Mouse (Mus musculus) intestine, embryonic 16.5 days (tissue): ENCODE measurements around the gene Vps72. TPM values are rescaled to one million over a fixed set of nuclear protein-coding genes. Genes with fewer than 3 reads are reported as not detected.

ENCODE experiments used
- ATAC-seq: fragments of 200-750 bp; cut with Nextera tagmentation; 2 replicates; pipeline ENCODE4 v1.8.0; 2017; ENCODE audit warnings: moderate TSS enrichment, moderate library complexity
- H3K27ac ChIP-seq: fragments of 300-500 bp; sonication (generic); 2 replicates; pipeline ENCODE4 v1.5.1; 2014; ENCODE audit warnings: mild to moderate bottlenecking, low read length
- H3K27me3 ChIP-seq: fragments of 300-500 bp; sonication (generic); replicated peaks from 2 replicates; pipeline ENCODE4 v1.6.1; 2014; ENCODE audit warnings: low read length, control low read depth, mixed read lengths; ENCODE audit not compliant: control insufficient read depth, insufficient read depth
- H3K36me3 ChIP-seq: fragments of 300-500 bp; sonication (generic); 2 replicates; pipeline ENCODE4 v1.6.1; 2014; ENCODE audit warnings: low read length, control low read depth; ENCODE audit not compliant: control insufficient read depth, insufficient read depth
- H3K4me1 ChIP-seq: fragments of 300-500 bp; sonication (generic); 2 replicates; pipeline ENCODE4 v1.6.1; 2014; ENCODE audit warnings: low read length, control low read depth, mixed read lengths; ENCODE audit not compliant: control insufficient read depth, insufficient read depth
- H3K4me2 ChIP-seq: fragments of 300-500 bp; sonication (generic); 2 replicates; pipeline ENCODE4 v1.6.1; 2014; ENCODE audit warnings: low read depth, low read length, control low read depth
- H3K4me3 ChIP-seq: fragments of 300-500 bp; sonication (generic); 2 replicates; pipeline ENCODE4 v1.5.1; 2014; ENCODE audit warnings: mild to moderate bottlenecking, low read length
- H3K9ac ChIP-seq: fragments of 300-500 bp; sonication (generic); 2 replicates; pipeline ENCODE4 v1.6.1; 2014; ENCODE audit warnings: low read depth, low read length
- H3K9me3 ChIP-seq: fragments of 300-500 bp; sonication (generic); 2 replicates; pipeline ENCODE4 v1.6.1; 2016; ENCODE audit warnings: low read length, control low read depth; ENCODE audit not compliant: control insufficient read depth
- WGBS: fragments of 180-500 bp; shearing (Covaris S2); extraction: QIAGEN DNeasy Blood & Tissue Kit; methylation state at CpG from one replicate; pipeline ENCODE4 v1.1.7; 2014; 5-methylcytosine and 5-hydroxymethylcytosine counted together
- polyA plus RNA-seq: library from polyadenylated mRNA; unstranded; fragments of >200 nt; fragmentation: Nextera tagmentation; extraction: Ambion mirVana; gene quantifications from 2 replicates; pipeline ENCODE4 v1.2.1, GENCODE M21; 2015

The Vps72 gene
- polyA plus RNA-seq, 1 experiment from 2014 or later, result 120 TPM

GRCm38 (mm10) chr3:95159987-95160963, 49.5 kb downstream of the Vps72 start, which contains the start of gene Sema6c:
Gene Sema6c (plus strand): TSS chr3:95160457.
- H3K4me3 ChIP-seq, result peak within 1 kb of the TSS; percentile 64
- peaks cover 28% of the 10 kb centered on the region for H3K4me1 ChIP-seq
- no peaks in the 10 kb centered on the region for H3K36me3 ChIP-seq
- H3K9me3 ChIP-seq, result no peaks in the 10 kb centered on the region
- H3K27ac ChIP-seq, result no peak within 1 kb of the TSS; the same call in 1 of the 2 replicates
- peak within 1 kb of the TSS; percentile 90 for H3K4me2 ChIP-seq
- peak within 1 kb of the TSS; percentile 66 for H3K9ac ChIP-seq
- WGBS, result under 1% methylated on average over 66 of the region's 66 CpGs
- no peaks in the 10 kb centered on the region for H3K27me3 ChIP-seq
- ATAC-seq, result peak; percentile 99

- WGBS, result 1% methylated on average over 30 of the region's 30 CpGs
- Histone ChIP-seq H3K36me3 (no peaks in the 10 kb centered on the region), H3K27me3 (no peaks in the 10 kb centered on the region), H3K27ac (no peak overlapping the region), H3K9ac (peak overlapping the region; percentile 66), H3K4me2 (peak overlapping the region; percentile 90), H3K4me3 (peak overlapping the region; percentile 64), H3K9me3 (no peaks in the 10 kb centered on the region), H3K4me1 (peaks cover 28% of the 10 kb centered on the region)
- no peak for ATAC-seq
Observed at GRCm38 (mm10) chr3:95161041-95161551, 50.3 kb downstream of the Vps72 start.

- H3K4me3 ChIP-seq, result peak overlapping the region; percentile 64
- ATAC-seq, result no peak
- H3K9me3 ChIP-seq, result no peaks in the 10 kb centered on the region
- peaks cover 28% of the 10 kb centered on the region for H3K4me1 ChIP-seq
- H3K27me3 ChIP-seq, result no peaks in the 10 kb centered on the region
- H3K9ac ChIP-seq, result peak overlapping the region; percentile 66
- H3K4me2 ChIP-seq, result peak overlapping the region; percentile 90
- H3K27ac ChIP-seq, result no peak overlapping the region
- WGBS, result 16% methylated on average over 9 of the region's 9 CpGs
- H3K36me3 ChIP-seq, result no peaks in the 10 kb centered on the region
Observed at GRCm38 (mm10) chr3:95161618-95162344, 51.0 kb downstream of the Vps72 start.

- peak overlapping the region; percentile 64; the same call in 1 of the 2 replicates for H3K4me3 ChIP-seq
- 37% methylated on average over 2 of the region's 2 CpGs for WGBS
- peak overlapping the region; percentile 90; the same call in 1 of the 2 replicates for H3K4me2 ChIP-seq
- H3K27ac ChIP-seq, result no peak overlapping the region
- peaks cover 28% of the 10 kb centered on the region for H3K4me1 ChIP-seq
- H3K27me3 ChIP-seq, result no peaks in the 10 kb centered on the region
- no peaks in the 10 kb centered on the region for H3K9me3 ChIP-seq
- ATAC-seq, result no peak
- H3K9ac ChIP-seq, result no peak overlapping the region
- H3K36me3 ChIP-seq, result no peaks in the 10 kb centered on the region
Observed at GRCm38 (mm10) chr3:95162345-95162628, 51.5 kb downstream of the Vps72 start.

GRCm38 (mm10) chr3:95163419-95164255, 52.8 kb downstream of the Vps72 start:
- H3K9ac ChIP-seq, result peak overlapping the region; percentile 5; the same call in 1 of the 2 replicates
- H3K27ac ChIP-seq, result no peak overlapping the region
- H3K4me3 ChIP-seq, result no peak overlapping the region
- ATAC-seq, result no peak
- WGBS, result 44% methylated on average over 11 of the region's 11 CpGs
- peaks cover 28% of the 10 kb centered on the region for H3K4me1 ChIP-seq
- H3K9me3 ChIP-seq, result no peaks in the 10 kb centered on the region
- H3K4me2 ChIP-seq, result no peak overlapping the region
- H3K27me3 ChIP-seq, result no peaks in the 10 kb centered on the region
- H3K36me3 ChIP-seq, result no peaks in the 10 kb centered on the region

- H3K36me3 ChIP-seq, result no peaks in the 10 kb centered on the region
- H3K27me3 ChIP-seq, result no peaks in the 10 kb centered on the region
- WGBS, result 87% methylated on average over 5 of the region's 5 CpGs
- peaks cover 28% of the 10 kb centered on the region for H3K4me1 ChIP-seq
- H3K27ac ChIP-seq, result no peak overlapping the region
- H3K4me2 ChIP-seq, result no peak overlapping the region
- ATAC-seq, result no peak
- no peak overlapping the region for H3K4me3 ChIP-seq
- H3K9me3 ChIP-seq, result no peaks in the 10 kb centered on the region
- H3K9ac ChIP-seq, result no peak overlapping the region
Observed at GRCm38 (mm10) chr3:95164256-95164550, 53.4 kb downstream of the Vps72 start.

GRCm38 (mm10) chr3:95164840-95165239, 54.0 kb downstream of the Vps72 start:
- no peak for ATAC-seq
- H3K4me3 ChIP-seq, result no peak overlapping the region
- H3K9me3 ChIP-seq, result no peaks in the 10 kb centered on the region
- H3K4me2 ChIP-seq, result no peak overlapping the region
- no peak overlapping the region for H3K9ac ChIP-seq
- no peaks in the 10 kb centered on the region for H3K27me3 ChIP-seq
- no peak overlapping the region for H3K27ac ChIP-seq
- H3K36me3 ChIP-seq, result no peaks in the 10 kb centered on the region
- WGBS, result 78% methylated on average over 5 of the region's 5 CpGs
- peaks cover 25% of the 10 kb centered on the region for H3K4me1 ChIP-seq

- Histone ChIP-seq H3K27me3 (peaks cover 27% of the 10 kb centered on the region), H3K4me1 (peaks cover 7% of the 10 kb centered on the region), H3K4me2 (no peak overlapping the region), H3K27ac (no peak overlapping the region), H3K4me3 (no peak overlapping the region), H3K9ac (no peak overlapping the region), H3K36me3 (no peaks in the 10 kb centered on the region), H3K9me3 (no peaks in the 10 kb centered on the region)
- ATAC-seq, result no peak
- 90% methylated on average over 10 of the region's 10 CpGs for WGBS
Observed at GRCm38 (mm10) chr3:95169996-95170395, 59.2 kb downstream of the Vps72 start.

GRCm38 (mm10) chr3:95171105-95171504, 60.3 kb downstream of the Vps72 start:
- ATAC-seq, result no peak
- peaks cover 27% of the 10 kb centered on the region for H3K27me3 ChIP-seq
- no peak overlapping the region for H3K4me3 ChIP-seq
- H3K4me2 ChIP-seq, result no peak overlapping the region
- no peak overlapping the region for H3K9ac ChIP-seq
- no peaks in the 10 kb centered on the region for H3K9me3 ChIP-seq
- H3K36me3 ChIP-seq, result no peaks in the 10 kb centered on the region
- WGBS, result 79% methylated on average over 6 of the region's 6 CpGs
- no peak overlapping the region for H3K27ac ChIP-seq
- H3K4me1 ChIP-seq, result peaks cover 7% of the 10 kb centered on the region
